Mouse (Mus musculus) monocyte, adult 5-6 weeks (primary cell): Measurements from ENCODE around the gene Atp6v1c2. TPM values are rescaled to one million over a fixed set of nuclear protein-coding genes. Genes with fewer than 3 reads are reported as not detected.

ENCODE experiments used
- ATAC-seq: fragments of 153-309, 156-312 bp; replicated peaks from 2 replicates; pipeline ENCODE4 v1.8.0; 2017; ENCODE audit warnings: mild to moderate bottlenecking; ENCODE audit not compliant: low TSS enrichment, insufficient number of reproducible peaks, severe bottlenecking, poor library complexity, low FRiP score
- total RNA-seq: library from RNA; stranded (forward); fragments of 200-1000, 200-491, 200-594 nt; gene quantifications from 3 replicates; pipeline ENCODE4 v1.2.3, GENCODE M21; 2017

Atp6v1c2 gene
- total RNA-seq, 1 experiment from 2014 or later: not detected

DNA sequence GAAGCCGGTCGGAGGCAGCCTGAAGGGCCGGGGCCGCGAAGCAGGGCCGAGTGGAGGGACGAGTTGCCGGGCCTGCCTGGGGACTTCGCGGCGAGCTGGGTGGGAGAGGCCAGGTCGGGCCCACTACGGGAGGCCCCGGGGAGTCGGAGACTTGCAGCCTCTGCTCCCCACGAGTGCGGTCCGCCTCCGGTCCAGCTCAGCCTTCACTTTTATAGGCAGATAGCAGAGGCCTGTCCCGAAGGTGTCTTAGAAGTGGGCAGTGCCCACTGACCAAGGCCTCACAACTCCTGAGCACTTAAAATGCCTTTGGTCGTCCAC lies 62.5 kb downstream of the Atp6v1c2 start:
- ATAC-seq: no peak

DNA sequence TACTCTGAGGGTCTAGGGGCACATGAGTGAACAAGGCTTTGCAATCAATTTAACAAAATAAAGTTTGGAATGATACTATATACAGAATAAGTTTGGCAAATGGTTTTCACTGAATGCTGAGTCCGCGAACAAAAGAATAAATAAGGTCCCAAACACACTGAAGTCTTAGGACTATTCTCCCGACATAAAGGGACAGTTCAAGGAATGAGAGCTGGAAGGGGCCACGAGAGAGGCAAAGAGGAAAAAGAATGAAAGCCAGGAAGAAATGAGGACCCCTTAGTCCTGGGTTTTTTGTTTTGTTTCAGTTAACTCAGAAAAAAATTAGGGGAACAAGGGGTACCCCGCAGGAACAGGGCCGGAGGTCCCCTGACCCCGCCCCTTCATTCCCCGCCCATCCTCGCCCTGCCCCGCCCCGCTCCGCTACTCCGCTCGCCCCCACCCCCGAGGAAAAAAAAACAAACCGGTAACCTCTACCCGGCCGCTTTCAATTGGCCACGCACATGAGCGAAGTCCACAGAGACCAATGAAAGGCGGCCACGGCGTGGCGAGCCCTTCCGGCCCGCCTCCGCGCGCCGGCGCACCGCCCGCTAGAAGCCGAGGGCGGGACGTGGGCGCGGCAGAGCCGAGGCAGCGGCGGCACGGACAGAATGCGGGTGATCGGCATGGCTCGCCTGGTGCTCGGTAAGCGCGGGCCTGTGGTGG lies 63.0 kb downstream of the Atp6v1c2 start, which contains the start of gene Pdia6:
Gene Pdia6 (plus strand): TSS at position 575 of the 702 bp plus-strand sequence.
- peak; percentile 93 for ATAC-seq

DNA sequence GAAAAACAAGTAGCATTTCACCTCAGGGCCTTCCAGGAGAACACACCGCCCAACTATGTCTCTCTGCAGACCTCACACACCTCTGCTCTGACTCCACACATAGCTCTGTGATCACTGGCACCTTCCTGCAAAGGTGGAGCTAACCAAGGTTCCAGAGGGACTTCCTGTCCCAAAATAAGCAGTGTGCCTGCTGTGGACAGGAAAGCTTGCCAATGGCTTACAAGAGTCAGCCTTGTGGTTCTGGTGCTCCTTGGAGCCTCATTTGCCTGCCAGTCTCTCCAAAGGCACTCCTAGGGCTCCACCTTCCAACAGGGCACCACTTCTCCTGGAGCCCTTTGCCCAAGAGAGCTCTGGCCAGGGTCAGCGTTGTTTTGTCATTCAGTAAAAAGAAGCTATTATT lies 64.3 kb downstream of the Atp6v1c2 start:
- no peak for ATAC-seq

DNA sequence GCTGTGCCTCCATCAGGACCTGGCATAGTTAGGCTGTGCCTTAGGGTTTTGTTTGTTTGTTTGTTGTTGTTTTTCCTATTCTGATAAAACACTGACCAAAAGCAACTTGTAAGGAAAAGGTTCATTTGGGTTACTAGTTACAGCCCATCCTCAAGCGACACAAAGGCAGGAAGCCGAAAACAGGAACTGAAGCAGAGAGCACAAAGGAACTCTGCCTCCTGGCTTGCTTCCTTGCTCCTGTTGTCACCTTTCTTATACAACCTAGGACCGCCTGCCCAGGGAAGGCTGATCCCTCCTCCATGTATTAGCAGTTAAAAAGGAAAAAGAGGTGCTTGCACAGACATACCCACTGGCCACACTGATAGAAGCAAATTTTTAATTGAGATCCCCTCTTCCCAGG lies 65.3 kb downstream of the Atp6v1c2 start:
- ATAC-seq: no peak

DNA sequence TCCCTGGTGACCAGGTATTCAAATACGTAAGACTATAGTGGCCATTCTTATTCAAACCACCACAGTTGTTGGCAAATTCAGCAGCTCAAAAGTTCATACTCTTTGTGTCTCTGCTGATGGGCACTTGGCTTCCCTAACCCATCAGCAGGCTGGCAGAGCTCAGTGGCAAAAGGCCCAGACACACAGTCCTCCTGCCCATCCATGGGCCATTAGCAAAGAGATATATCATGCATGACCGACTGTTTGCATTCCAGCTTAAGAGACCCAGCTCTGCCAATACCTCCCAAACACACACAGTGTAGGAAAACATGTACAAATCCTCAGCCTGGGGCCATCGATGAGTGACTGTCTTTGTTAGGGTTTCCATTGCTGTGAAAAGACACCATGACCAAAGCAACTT lies 68.2 kb downstream of the Atp6v1c2 start:
- ATAC-seq: no peak

DNA sequence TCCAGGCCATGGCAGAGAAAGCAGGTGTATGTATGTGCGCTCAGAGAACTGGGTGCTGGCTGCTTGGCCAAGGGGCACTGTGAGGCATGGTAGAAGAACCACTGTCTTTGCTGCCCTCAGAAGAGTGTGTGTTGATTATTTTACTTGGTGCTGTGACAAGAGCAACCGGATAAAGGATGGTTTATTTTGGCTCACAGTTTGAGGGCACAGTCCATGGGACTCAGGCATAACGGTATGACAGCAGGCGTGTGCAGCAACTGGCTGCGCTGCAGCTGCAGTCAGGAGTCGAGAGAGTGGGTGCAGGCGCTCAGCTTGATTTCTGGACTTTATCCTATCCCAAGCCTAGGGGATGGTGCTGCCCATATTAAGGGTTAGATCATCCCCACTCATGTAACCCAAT lies 70.7 kb downstream of the Atp6v1c2 start:
- no peak for ATAC-seq

- 0 out of 2 replicates have a peak, but pooled peaks have one; percentile 59 for ATAC-seq
Observed at GRCm38 (mm10) chr12:17256905-17257304, 72.3 kb downstream of the Atp6v1c2 start.

DNA sequence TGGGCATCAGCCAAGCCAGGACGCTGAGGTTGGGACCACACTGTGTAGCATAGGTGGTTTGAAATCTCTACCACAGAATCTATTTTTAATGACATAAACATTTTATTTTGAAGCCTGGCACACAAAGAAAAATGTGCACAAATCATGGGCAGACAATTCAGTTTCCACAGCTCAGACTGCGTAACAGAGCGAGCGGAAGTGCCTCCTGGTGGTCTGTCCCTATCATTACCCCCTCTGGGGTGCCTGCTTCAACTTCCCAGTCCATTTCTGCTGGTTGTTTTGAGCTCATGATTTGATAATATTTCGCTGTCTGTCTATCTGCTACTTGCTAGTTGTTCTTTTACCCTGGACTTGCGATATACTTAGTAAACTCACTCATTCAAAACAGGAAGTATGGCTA lies 73.6 kb downstream of the Atp6v1c2 start:
- no peak for ATAC-seq

GRCm38 (mm10) chr12:17253069-17253468 lies 76.1 kb downstream of the Atp6v1c2 start:
- peak; percentile 65 for ATAC-seq

DNA sequence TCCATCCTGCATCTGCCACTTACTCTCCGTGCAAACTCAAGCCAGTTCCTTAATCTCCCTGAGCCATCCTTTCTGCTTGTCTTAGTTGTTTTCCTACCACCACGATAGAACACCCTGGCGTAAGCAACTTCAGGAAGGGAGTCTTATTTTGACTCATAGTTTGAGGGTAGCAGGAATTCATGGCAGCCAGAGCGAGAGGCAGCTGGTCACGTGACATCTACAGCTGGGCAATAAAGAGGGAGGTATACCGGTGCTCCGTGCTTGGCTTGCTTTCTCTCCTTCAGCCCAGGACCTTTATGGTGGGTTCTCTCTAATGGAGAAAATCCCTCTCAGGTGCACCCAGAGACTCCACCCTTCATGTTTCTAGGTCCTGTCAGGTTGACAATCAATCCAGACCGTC lies 78.2 kb downstream of the Atp6v1c2 start:
- ATAC-seq: no peak

GRCm38 (mm10) chr12:17242041-17242440 lies 87.1 kb downstream of the Atp6v1c2 start:
- ATAC-seq: 0 out of 2 replicates have a peak, but pooled peaks have one; percentile 40

DNA sequence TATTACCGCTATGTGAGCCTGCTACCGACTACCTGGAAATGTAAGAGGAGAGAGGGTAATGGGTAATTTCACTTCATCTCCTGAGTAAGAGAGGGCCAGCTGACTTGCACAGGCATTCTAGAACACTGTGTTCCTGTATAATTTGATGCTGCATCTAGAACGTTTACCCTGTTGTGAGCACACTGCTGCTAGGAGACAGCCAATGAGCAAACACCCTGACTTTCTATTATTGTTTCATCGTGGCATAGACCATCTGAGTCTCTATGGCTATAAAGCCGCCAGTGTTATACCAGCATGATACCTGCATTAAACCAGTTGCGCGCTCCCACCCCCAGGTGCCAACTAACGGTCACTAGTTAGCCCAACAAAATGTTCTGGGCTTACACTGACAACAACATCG lies 87.5 kb downstream of the Atp6v1c2 start:
- no peak for ATAC-seq

- no peak for ATAC-seq
Observed at GRCm38 (mm10) chr12:17241016-17241415, 88.1 kb downstream of the Atp6v1c2 start.

DNA sequence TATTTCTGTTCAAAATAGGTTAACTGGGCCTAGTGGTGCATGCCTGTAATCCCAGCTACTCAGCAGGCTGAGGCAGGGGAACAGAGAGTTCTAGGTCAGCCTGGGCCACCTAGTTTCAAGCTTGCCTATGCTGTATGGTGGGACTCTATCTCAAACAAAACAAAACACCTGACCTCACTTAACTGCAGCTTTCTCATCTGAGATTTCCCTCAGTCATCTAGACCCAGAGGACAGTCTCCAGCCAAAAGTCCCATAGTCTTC lies 89.8 kb downstream of the Atp6v1c2 start:
- no peak for ATAC-seq

GRCm38 (mm10) chr12:17238588-17239427 lies 90.4 kb downstream of the Atp6v1c2 start:
- ATAC-seq: no peak

DNA sequence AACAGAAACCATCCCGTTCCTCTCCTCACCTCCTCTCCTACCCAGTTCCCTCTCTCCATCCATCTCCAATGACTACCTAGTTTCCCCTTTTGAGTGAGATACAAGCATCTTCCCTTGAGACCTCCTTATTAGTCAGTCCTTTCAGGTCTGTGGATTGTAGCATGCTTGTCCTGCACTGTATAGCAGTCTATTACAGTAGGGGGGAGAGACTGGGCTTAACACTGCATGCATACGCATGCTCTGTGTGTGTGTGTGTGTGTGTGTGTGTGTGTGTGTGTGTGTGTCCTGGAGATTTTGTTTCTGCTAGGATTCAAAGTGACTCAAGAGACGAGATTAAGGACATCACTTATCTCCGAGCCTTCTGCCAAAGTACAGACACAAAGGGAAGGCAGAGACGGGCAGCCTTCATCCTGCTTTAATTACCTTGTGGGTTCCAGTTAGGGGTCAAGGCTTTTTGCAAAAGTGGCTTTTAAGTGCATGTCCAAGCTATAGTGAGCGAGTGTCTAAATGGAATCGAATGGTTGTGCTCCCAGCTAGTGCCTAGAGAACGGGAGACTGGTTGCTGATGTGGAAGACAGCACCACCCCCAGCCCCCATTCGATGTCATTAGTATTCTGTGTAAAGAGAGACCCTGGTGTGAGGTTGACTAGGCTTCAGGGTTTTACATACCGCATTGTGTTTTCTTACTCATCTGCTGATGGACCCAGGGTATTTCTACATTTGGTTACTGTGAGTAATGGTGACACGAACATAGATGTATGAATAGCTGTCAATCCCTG lies 93.4 kb downstream of the Atp6v1c2 start:
- ATAC-seq: no peak
